Mouse (Mus musculus) MEL (cell line): Measurements from ENCODE around the gene Kiss1r. TPM values are rescaled to one million over a fixed set of nuclear protein-coding genes. Genes with fewer than 3 reads are reported as not detected.

Experiments used
- DNase-seq: peaks from one replicate; pipeline ENCODE4 v3.0.0; 2011; ENCODE audit warnings: low read depth, low spot score
- H3K27ac ChIP-seq: 2 replicates; pipeline ENCODE4 v1.5.1; 2012; ENCODE audit warnings: low read depth, mild to moderate bottlenecking, control low read depth, low read length, moderate library complexity; ENCODE audit not compliant: control insufficient read depth
- H3K27me3 ChIP-seq, 2 experiments: fragments of 150-350 bp in 1 of 2; sonication (generic) in 1 of 2; 2 replicates each; pipeline ENCODE4 v1.6.1; 2012; ENCODE audit warnings: low read length in 2 of 2, mild to moderate bottlenecking in 2 of 2, improper control_type of control experiment in 1 of 2, moderate library complexity in 1 of 2; ENCODE audit not compliant: insufficient read depth in 2 of 2, control insufficient read depth in 1 of 2
- H3K36me3 ChIP-seq, 2 experiments: 2 replicates each; pipeline ENCODE4 v1.6.1; 2012 to 2014; ENCODE audit warnings: low read length in 2 of 2, improper control_type of control experiment in 1 of 2, inconsistent platforms in 1 of 2, mild to moderate bottlenecking in 1 of 2; ENCODE audit not compliant: insufficient read depth in 2 of 2, control insufficient read depth in 1 of 2
- H3K4me1 ChIP-seq, 2 experiments: fragments of 150-350 bp in 1 of 2; sonication (generic) in 1 of 2; 2 replicates each; pipeline ENCODE4 v1.6.1; 2012; ENCODE audit warnings: low read length in 2 of 2, improper control_type of control experiment in 1 of 2, mild to moderate bottlenecking in 1 of 2; ENCODE audit not compliant: insufficient read depth in 2 of 2, control insufficient read depth in 1 of 2
- H3K4me3 ChIP-seq, 2 experiments: fragments of 150-350 bp in 1 of 2; sonication (generic) in 1 of 2; 2 replicates each; pipeline ENCODE4 v1.5.1; 2012; ENCODE audit warnings: low read depth in 2 of 2, low read length in 2 of 2, mild to moderate bottlenecking in 2 of 2, moderate library complexity in 2 of 2, control low read depth in 1 of 2, improper control_type of control experiment in 1 of 2; ENCODE audit not compliant: control insufficient read depth in 1 of 2, insufficient read depth in 1 of 2
- H3K79me2 ChIP-seq: 2 replicates; pipeline ENCODE4 v1.6.1; 2012; ENCODE audit warnings: mild to moderate bottlenecking, low read length, moderate library complexity; ENCODE audit not compliant: control insufficient read depth, poor library complexity, insufficient read depth
- H3K9ac ChIP-seq: 2 replicates; pipeline ENCODE4 v1.6.1; 2012; ENCODE audit warnings: low read depth, mild to moderate bottlenecking, control low read depth, low read length, moderate library complexity; ENCODE audit not compliant: control insufficient read depth, poor library complexity, severe bottlenecking
- H3K9me3 ChIP-seq: fragments of 150-350 bp; sonication (generic); replicated peaks from 2 replicates; pipeline ENCODE4 v1.6.1; 2012; ENCODE audit warnings: mild to moderate bottlenecking, low read length, improper control_type of control experiment, moderate library complexity; ENCODE audit not compliant: insufficient read depth
- BHLHE40 ChIP-seq: IDR thresholded peaks from 2 replicates; pipeline ENCODE4 v1.6.1; 2012; ENCODE audit warnings: low read depth, mild to moderate bottlenecking, inconsistent platforms, low read length, improper control_type of control experiment, borderline replicate concordance
- CHD1 ChIP-seq: IDR thresholded peaks from 2 replicates; pipeline ENCODE4 v1.6.1; 2012; ENCODE audit warnings: low read depth, mild to moderate bottlenecking, inconsistent platforms, low read length, improper control_type of control experiment
- CHD2 ChIP-seq: IDR thresholded peaks from 2 replicates; pipeline ENCODE4 v1.6.1; 2011; ENCODE audit warnings: low read length, improper control_type of control experiment
- ELF1 ChIP-seq: IDR thresholded peaks from 2 replicates; pipeline ENCODE4 v1.6.1; 2014; ENCODE audit warnings: low read depth, mild to moderate bottlenecking, inconsistent platforms, low read length, improper control_type of control experiment, moderate library complexity
- ETS1 ChIP-seq: IDR thresholded peaks from 2 replicates; pipeline ENCODE4 v1.6.1; 2012; ENCODE audit warnings: low read depth, mild to moderate bottlenecking, inconsistent platforms, low read length, improper control_type of control experiment, moderate library complexity
- GATA1 ChIP-seq: IDR thresholded peaks from 2 replicates; pipeline ENCODE4 v1.6.1; 2011; ENCODE audit warnings: low read depth, low read length, improper control_type of control experiment
- KAT2A ChIP-seq: conservative IDR thresholded peaks from 2 replicates; pipeline ENCODE4 v1.6.1; 2012; ENCODE audit warnings: low read depth, low read length, improper control_type of control experiment, inconsistent platforms
- MAFK ChIP-seq: IDR thresholded peaks from 2 replicates; pipeline ENCODE4 v1.6.1; 2011; ENCODE audit warnings: low read depth, mild to moderate bottlenecking, low read length, improper control_type of control experiment, borderline replicate concordance
- MAZ ChIP-seq: IDR thresholded peaks from 2 replicates; pipeline ENCODE4 v1.6.1; 2012; ENCODE audit warnings: low read depth, mild to moderate bottlenecking, inconsistent platforms, low read length, improper control_type of control experiment
- MEF2A ChIP-seq: IDR thresholded peaks from 2 replicates; pipeline ENCODE4 v1.6.1; 2014; ENCODE audit warnings: low read depth, mild to moderate bottlenecking, inconsistent platforms, low read length, improper control_type of control experiment; ENCODE audit not compliant: poor library complexity, insufficient replicate concordance, severe bottlenecking; ENCODE audit errors: extremely low read depth
- MYB ChIP-seq: IDR thresholded peaks from 2 replicates; pipeline ENCODE4 v1.6.1; 2011; ENCODE audit warnings: mild to moderate bottlenecking, low read depth, low read length, improper control_type of control experiment
- NELFE ChIP-seq: IDR thresholded peaks from 2 replicates; pipeline ENCODE4 v1.6.1; 2011; ENCODE audit warnings: low read depth, low read length, improper control_type of control experiment
- RCOR1 ChIP-seq: IDR thresholded peaks from 2 replicates; pipeline ENCODE4 v1.6.1; 2012; ENCODE audit warnings: low read depth, mild to moderate bottlenecking, inconsistent platforms, low read length, improper control_type of control experiment
- SMC3 ChIP-seq: IDR thresholded peaks from 2 replicates; pipeline ENCODE4 v1.6.1; 2011; ENCODE audit warnings: low read depth, low read length, improper control_type of control experiment
- TAL1 ChIP-seq: IDR thresholded peaks from 2 replicates; pipeline ENCODE4 v1.6.1; 2012; ENCODE audit warnings: mild to moderate bottlenecking, inconsistent platforms, low read length, moderate library complexity, mixed read lengths
- USF1 ChIP-seq: IDR thresholded peaks from 2 replicates; pipeline ENCODE4 v1.6.1; 2014; ENCODE audit warnings: low read depth, mild to moderate bottlenecking, inconsistent platforms, low read length, improper control_type of control experiment, moderate library complexity
- ZC3H11A ChIP-seq: IDR thresholded peaks from 2 replicates; pipeline ENCODE4 v1.6.1; 2012; ENCODE audit warnings: low read depth, mild to moderate bottlenecking, inconsistent platforms, low read length, improper control_type of control experiment
- ZKSCAN1 ChIP-seq: IDR thresholded peaks from 2 replicates; pipeline ENCODE4 v1.6.1; 2012; ENCODE audit warnings: low read depth, mild to moderate bottlenecking, inconsistent platforms, low read length, improper control_type of control experiment, moderate library complexity
- polyA plus RNA-seq, 2 experiments: library from polyadenylated mRNA; stranded (reverse) in 1 of 2; unstranded in 1 of 2; fragments of >175 nt in 1 of 2; fragments of >200 nt in 1 of 2; gene quantifications; 2 replicates each; pipeline versions ENCODE4 v1.2.1 to v1.2.4; 2012; ENCODE audit warnings: low replicate concordance in 2 of 2, low read depth in 1 of 2; ENCODE audit not compliant: insufficient read length in 2 of 2, insufficient read depth in 1 of 2, missing spikeins in 1 of 2
- total RNA-seq: library from RNA; depleted of rRNA; stranded (reverse); fragments of 300-350 nt; gene quantifications from 2 replicates; pipeline ENCODE4 v1.2.3, GENCODE M21; 2012

Gene Kiss1r
- total and polyA plus RNA-seq, 3 experiments: 9.1 to 23.5 TPM; not detected in 1

GRCm38 (mm10) chr10:79932736-79933135, 16.0 kb downstream of the Kiss1r start:
- no peaks in the 10 kb centered on the region for H3K27me3 ChIP-seq
- no peaks in the 10 kb centered on the region for H3K9me3 ChIP-seq
- no peak for DNase-seq
- TF ChIP-seq MEF2A (no peak), ETS1 (no peak), MYB (no peak), TAL1 (no peak), RCOR1 (no peak), ZKSCAN1 (no peak), CHD2 (no peak), SMC3 (no peak), ZC3H11A (no peak)
- no peak overlapping the region for H3K9ac ChIP-seq
- no peaks in the 10 kb centered on the region for H3K4me1 ChIP-seq
- H3K4me3 ChIP-seq: no peak overlapping the region
- no peak overlapping the region for H3K27ac ChIP-seq
- no peaks in the 10 kb centered on the region for H3K36me3 ChIP-seq
- peaks cover 3% of the 10 kb centered on the region; the same call in 1 of the 2 replicates for H3K79me2 ChIP-seq

GRCm38 (mm10) chr10:79933145-79933679, 16.4 kb downstream of the Kiss1r start:
- no peaks in the 10 kb centered on the region for H3K4me1 ChIP-seq
- no peak for TF ChIP-seq CHD1
- no peak for TF ChIP-seq ETS1
- no peak for TF ChIP-seq NELFE
- TF ChIP-seq SMC3: no peak
- no peak for TF ChIP-seq CHD2
- TF ChIP-seq GATA1: no peak
- no peak for TF ChIP-seq MAZ
- TF ChIP-seq, all 39 proteins: peak for 0
- H3K4me3 ChIP-seq: no peak overlapping the region

GRCm38 (mm10) chr10:79933861-79934260, 17.1 kb downstream of the Kiss1r start:
- H3K27ac ChIP-seq: no peak overlapping the region
- H3K4me1 ChIP-seq: no peaks in the 10 kb centered on the region
- no peaks in the 10 kb centered on the region for H3K79me2 ChIP-seq
- no peaks in the 10 kb centered on the region for H3K36me3 ChIP-seq
- no peak for TF ChIP-seq CHD2
- no peak for TF ChIP-seq ELF1
- no peak for TF ChIP-seq MAZ
- no peak for TF ChIP-seq MAFK
- no peak for TF ChIP-seq USF1
- no peak for TF ChIP-seq SMC3
- no peak for TF ChIP-seq KAT2A
- no peak for TF ChIP-seq BHLHE40
- H3K9ac ChIP-seq: no peak overlapping the region
- no peaks in the 10 kb centered on the region for H3K9me3 ChIP-seq
- no peaks in the 10 kb centered on the region for H3K27me3 ChIP-seq
- no peak for DNase-seq
- no peak overlapping the region for H3K4me3 ChIP-seq

More at GRCm38 (mm10) chr10:79933145-79933679, 16.4 kb downstream of the Kiss1r start:
- no peak for DNase-seq
- Histone ChIP-seq H3K27me3 (no peaks in the 10 kb centered on the region), H3K36me3 (no peaks in the 10 kb centered on the region), H3K9ac (no peak overlapping the region), H3K27ac (no peak overlapping the region), H3K9me3 (no peaks in the 10 kb centered on the region), H3K79me2 (no peaks in the 10 kb centered on the region)
